Mouse (Mus musculus): ENCODE results near the gene Oma1. TPM values are rescaled to one million over a fixed set of nuclear protein-coding genes. Genes with fewer than 3 reads are reported as not detected.

Gene Oma1
- polyA plus RNA-seq, 1 experiment from 2014 or later, result 11.4 TPM

DNA sequence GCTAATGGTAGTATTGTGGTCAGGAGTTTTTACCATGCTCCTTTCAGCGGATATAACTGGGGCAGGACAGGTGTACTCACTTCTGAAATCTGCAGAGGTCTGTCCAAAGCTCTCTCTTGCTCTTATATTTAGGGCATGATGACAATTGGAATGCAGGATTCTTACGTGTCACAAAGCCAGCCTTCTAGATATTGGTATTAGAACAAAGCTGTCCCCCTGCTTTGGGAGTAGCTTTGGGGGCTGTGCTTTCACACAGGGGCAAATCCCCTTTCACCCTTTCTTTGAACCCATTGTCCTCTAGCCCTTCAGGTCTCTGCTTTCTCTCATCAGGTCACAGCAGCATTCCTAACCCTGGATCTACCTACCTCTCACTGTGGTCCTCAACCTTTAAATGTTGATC is 22.8 kb upstream of the Oma1 start, which contains the start of gene 4921539E11Rik:
Gene 4921539E11Rik (minus strand): TSS at position 101 of the 400 bp plus-strand sequence.
- Histone ChIP-seq H3K9me3 (ENCODE audit: low read length) (no peaks in the 10 kb centered on the region), H3K4me3 (ENCODE audit: low read depth, low read length) (no peak within 1 kb of the TSS), H3K27ac (ENCODE audit: low read depth) (no peak within 1 kb of the TSS), H3K9ac (replicated peaks) (no peak within 1 kb of the TSS), H3K4me1 (ENCODE audit: insufficient read depth) (no peaks in the 10 kb centered on the region), H3K27me3 (ENCODE audit: insufficient read depth, low read length) (no peaks in the 10 kb centered on the region), H3K4me2 (ENCODE audit: low read depth, low read length) (no peak within 1 kb of the TSS), H3K36me3 (replicated peaks; ENCODE audit: insufficient read depth, low read length) (no peaks in the 10 kb centered on the region)
- TF ChIP-seq CTCF (IDR thresholded peaks at IDR 0.05; ENCODE audit: low read depth) (no peak), EP300 (IDR thresholded peaks at IDR 0.05; ENCODE audit: low read depth) (no peak)
- DNase-seq (no peak), ATAC-seq (no peak)
- 70% methylated on average over 2 of the region's 2 CpGs for WGBS (ENCODE audit: insufficient replicate concordance)

GRCm38 (mm10) chr4:103299342-103299741 is 14.3 kb upstream of the Oma1 start:
- TF ChIP-seq EP300 (IDR thresholded peaks at IDR 0.05; ENCODE audit: low read depth), result no peak
- no peak for TF ChIP-seq CTCF (IDR thresholded peaks at IDR 0.05; ENCODE audit: low read depth)

GRCm38 (mm10) chr4:103303851-103304250 is 9.8 kb upstream of the Oma1 start:
- Histone ChIP-seq H3K4me3 (ENCODE audit: low read depth, low read length) (no peak overlapping the region), H3K27me3 (ENCODE audit: insufficient read depth, low read length) (no peaks in the 10 kb centered on the region), H3K4me2 (ENCODE audit: low read depth, low read length) (no peak overlapping the region), H3K9ac (replicated peaks) (no peak overlapping the region), H3K36me3 (replicated peaks; ENCODE audit: insufficient read depth, low read length) (no peaks in the 10 kb centered on the region), H3K9me3 (ENCODE audit: low read length) (no peaks in the 10 kb centered on the region), H3K4me1 (ENCODE audit: insufficient read depth) (no peaks in the 10 kb centered on the region), H3K27ac (ENCODE audit: low read depth) (no peak overlapping the region)
- TF ChIP-seq CTCF (IDR thresholded peaks at IDR 0.05; ENCODE audit: low read depth) (no peak), EP300 (IDR thresholded peaks at IDR 0.05; ENCODE audit: low read depth) (no peak)
- ATAC-seq, result no peak
- 92% methylated on average over 1 of the region's 1 CpGs for WGBS (ENCODE audit: insufficient replicate concordance)
- DNase-seq, result no peak

More at GRCm38 (mm10) chr4:103299342-103299741, 14.3 kb upstream of the Oma1 start:
- no peak for DNase-seq
- no peaks in the 10 kb centered on the region for H3K36me3 ChIP-seq (replicated peaks; ENCODE audit: insufficient read depth, low read length)
- H3K27ac ChIP-seq (ENCODE audit: low read depth), result no peak overlapping the region
- no peaks in the 10 kb centered on the region for H3K9me3 ChIP-seq (ENCODE audit: low read length)
- H3K27me3 ChIP-seq (ENCODE audit: insufficient read depth, low read length), result no peaks in the 10 kb centered on the region
- H3K4me1 ChIP-seq (ENCODE audit: insufficient read depth), result no peaks in the 10 kb centered on the region
- WGBS (ENCODE audit: insufficient replicate concordance), result 73% methylated on average over 10 of the region's 10 CpGs
- no peak overlapping the region for H3K4me2 ChIP-seq (ENCODE audit: low read depth, low read length)
- no peak overlapping the region for H3K4me3 ChIP-seq (ENCODE audit: low read depth, low read length)
- ATAC-seq, result no peak
- H3K9ac ChIP-seq (replicated peaks), result no peak overlapping the region

GRCm38 (mm10) chr4:103314526-103314910 is 906 bp downstream of the Oma1 start:
- H3K9ac ChIP-seq (replicated peaks), result peak overlapping the region; percentile 77
- peak overlapping the region; percentile 90 for H3K27ac ChIP-seq (ENCODE audit: low read depth)
- ATAC-seq (no peak), DNase-seq (no peak)
- no peaks in the 10 kb centered on the region for H3K9me3 ChIP-seq (ENCODE audit: low read length)
- TF ChIP-seq EP300 (IDR thresholded peaks at IDR 0.05; ENCODE audit: low read depth), result no peak
- TF ChIP-seq CTCF (IDR thresholded peaks at IDR 0.05; ENCODE audit: low read depth), result no peak
- H3K4me3 ChIP-seq (ENCODE audit: low read depth, low read length), result peak overlapping the region; percentile 64
- peak overlapping the region; percentile 86 for H3K4me2 ChIP-seq (ENCODE audit: low read depth, low read length)
- WGBS (ENCODE audit: insufficient replicate concordance), result 69% methylated on average over 3 of the region's 3 CpGs
- peaks cover 2% of the 10 kb centered on the region; the same call in 1 of the 2 replicates for H3K36me3 ChIP-seq (replicated peaks; ENCODE audit: insufficient read depth, low read length)
- no peaks in the 10 kb centered on the region for H3K27me3 ChIP-seq (ENCODE audit: insufficient read depth, low read length)
- H3K4me1 ChIP-seq (ENCODE audit: insufficient read depth), result no peaks in the 10 kb centered on the region; the same call in 1 of the 2 replicates

- H3K4me1 ChIP-seq (ENCODE audit: insufficient read depth), result no peaks in the 10 kb centered on the region; the same call in 1 of the 2 replicates
- H3K27me3 ChIP-seq (ENCODE audit: insufficient read depth, low read length), result no peaks in the 10 kb centered on the region
- no peak overlapping the region for H3K4me3 ChIP-seq (ENCODE audit: low read depth, low read length)
- no peaks in the 10 kb centered on the region for H3K9me3 ChIP-seq (ENCODE audit: low read length)
- peaks cover 2% of the 10 kb centered on the region; the same call in 1 of the 2 replicates for H3K36me3 ChIP-seq (replicated peaks; ENCODE audit: insufficient read depth, low read length)
- no peak for TF ChIP-seq CTCF (IDR thresholded peaks at IDR 0.05; ENCODE audit: low read depth)
- no peak for TF ChIP-seq EP300 (IDR thresholded peaks at IDR 0.05; ENCODE audit: low read depth)
- WGBS (ENCODE audit: insufficient replicate concordance), result 79% methylated on average over 4 of the region's 4 CpGs
- DNase-seq (no peak), ATAC-seq (no peak)
- no peak overlapping the region for H3K4me2 ChIP-seq (ENCODE audit: low read depth, low read length)
- H3K27ac ChIP-seq (ENCODE audit: low read depth), result no peak overlapping the region
- no peak overlapping the region for H3K9ac ChIP-seq (replicated peaks)
These were observed 2.2 kb downstream of the Oma1 start for GRCm38 (mm10) chr4:103315861-103316260.

DNA sequence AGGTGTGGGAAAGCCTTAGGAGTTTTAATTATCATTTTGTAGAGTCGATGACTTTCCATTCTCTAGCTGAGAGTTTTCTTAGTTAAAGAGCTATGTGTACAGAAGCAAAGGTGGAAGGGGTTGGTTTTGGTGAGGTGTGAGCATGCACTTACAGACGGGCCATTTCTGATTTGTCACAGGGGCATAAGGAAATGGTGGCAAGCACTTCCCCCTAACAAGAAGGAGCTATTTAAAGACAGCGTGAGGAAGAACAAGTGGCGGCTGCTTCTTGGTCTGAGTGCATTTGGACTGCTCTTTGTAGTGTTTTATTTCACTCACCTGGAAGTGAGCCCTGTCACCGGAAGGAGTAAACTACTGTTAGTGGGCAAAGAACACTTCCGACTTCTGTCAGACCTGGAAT is 7.8 kb downstream of the Oma1 start:
- ATAC-seq (no peak), DNase-seq (no peak)
- no peak overlapping the region for H3K4me3 ChIP-seq (ENCODE audit: low read depth, low read length)
- H3K9ac ChIP-seq (replicated peaks), result no peak overlapping the region
- peaks cover 10% of the 10 kb centered on the region; the same call in 1 of the 2 replicates for H3K36me3 ChIP-seq (replicated peaks; ENCODE audit: insufficient read depth, low read length)
- H3K9me3 ChIP-seq (ENCODE audit: low read length), result no peaks in the 10 kb centered on the region
- H3K27ac ChIP-seq (ENCODE audit: low read depth), result no peak overlapping the region
- TF ChIP-seq EP300 (IDR thresholded peaks at IDR 0.05; ENCODE audit: low read depth) (no peak), CTCF (IDR thresholded peaks at IDR 0.05; ENCODE audit: low read depth) (no peak)
- no peak overlapping the region for H3K4me2 ChIP-seq (ENCODE audit: low read depth, low read length)
- H3K27me3 ChIP-seq (ENCODE audit: insufficient read depth, low read length), result no peaks in the 10 kb centered on the region
- H3K4me1 ChIP-seq (ENCODE audit: insufficient read depth), result no peaks in the 10 kb centered on the region
- 57% methylated on average over 6 of the region's 6 CpGs for WGBS (ENCODE audit: insufficient replicate concordance)

Data from liver, postnatal 0 days (tissue).